Mouse (Mus musculus): ENCODE measurements around the gene Sec14l3. TPM values are rescaled to one million over a fixed set of nuclear protein-coding genes. Genes with fewer than 3 reads are reported as not detected.

Gene Sec14l3
- not detected for polyA plus RNA-seq (2015; fragmentation: Illumina TruSeq; extraction: RNeasy Lipid Tissue Mini Kit (QIAGEN cat#74804); ENCODE audit: insufficient read depth, low replicate concordance)

DNA sequence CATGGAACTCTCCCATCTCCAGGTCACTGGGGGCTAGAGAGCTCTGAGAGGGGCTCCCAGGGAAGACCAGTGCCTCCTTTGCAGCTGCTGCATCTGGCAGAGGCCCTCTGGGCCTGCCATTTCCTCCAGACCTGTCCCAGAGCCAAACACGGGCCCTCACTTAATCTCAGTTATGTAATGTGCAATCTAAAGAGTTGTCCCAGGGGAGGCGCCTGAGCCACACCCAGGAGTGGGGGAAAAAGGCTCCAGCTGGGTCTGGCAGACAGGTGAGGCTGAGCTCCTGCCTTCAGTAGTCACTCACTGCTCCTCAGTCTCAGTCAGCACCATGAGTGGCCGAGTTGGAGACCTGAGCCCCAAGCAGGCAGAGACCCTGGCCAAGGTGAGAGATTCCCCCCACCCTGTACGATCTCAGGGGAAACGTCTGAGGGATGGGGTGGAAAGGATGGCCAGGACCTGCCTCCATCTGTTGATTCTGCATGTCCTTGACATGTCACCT lies at the start of gene Sec14l3:
TSS of gene Sec14l3 (plus strand) at position 215 of the 496 bp plus-strand sequence.

GRCm38 (mm10) chr11:4031126-4031941 lies 33.3 kb upstream of the Sec14l3 start, which contains the start of gene Sec14l4:
Sec14l4 (plus strand) TSS chr11:4031462.

GRCm38 (mm10) chr11:4095171-4096053 lies 30.8 kb downstream of the Sec14l3 start, which contains the start of gene Mtfp1:
Mtfp1 (minus strand) TSS chr11:4095445.

DNA sequence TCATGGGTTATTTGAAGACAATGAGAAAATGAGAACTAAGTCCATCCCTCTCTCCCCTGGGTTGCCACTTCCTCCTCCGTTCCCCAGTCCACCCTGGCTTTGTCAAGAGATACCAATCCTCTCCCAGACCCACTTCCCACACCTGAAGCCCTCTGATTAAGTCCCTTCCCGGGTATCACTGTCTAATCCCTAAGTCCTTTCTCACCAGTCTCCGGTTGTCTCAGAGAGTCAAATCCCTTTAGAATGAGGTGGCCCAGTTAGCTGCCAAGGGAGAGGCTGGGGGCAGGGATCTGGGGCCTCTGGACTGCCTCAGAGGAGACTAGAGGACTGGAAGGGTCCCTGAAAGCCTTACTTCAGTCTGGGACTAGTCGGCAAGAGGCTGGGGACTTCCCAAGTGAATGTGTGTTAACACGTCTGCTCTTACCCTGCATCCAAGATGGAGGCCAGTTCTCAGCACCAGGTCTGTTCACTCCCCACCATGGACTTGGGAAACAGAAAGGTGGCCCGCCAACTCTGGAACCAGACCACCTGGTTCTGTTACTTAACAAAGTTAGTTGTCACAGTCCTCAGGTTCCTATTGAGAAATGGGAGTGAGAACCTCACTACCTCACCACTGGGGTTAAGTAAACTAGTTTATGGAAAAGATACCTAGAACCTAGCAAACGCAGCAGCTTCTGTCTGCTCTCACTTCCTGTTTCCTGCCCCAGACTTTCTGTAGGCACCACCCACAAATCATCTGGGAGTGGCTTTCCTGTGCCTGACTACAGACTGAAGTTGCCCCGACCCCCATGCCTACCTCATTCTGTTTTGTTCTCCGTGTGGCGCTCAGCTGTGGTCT lies 58.3 kb downstream of the Sec14l3 start, which contains the start of gene Sec14l2:
TSS of gene Sec14l2 (minus strand) at position 674 of the 838 bp plus-strand sequence.

Other genes with a start within 250 kb of the Sec14l3 start
- gene Osbp2, start 200.9 kb upstream of the Sec14l3 start, polyA plus RNA-seq (2015; fragmentation: Illumina TruSeq; extraction: RNeasy Lipid Tissue Mini Kit (QIAGEN cat#74804); ENCODE audit: insufficient read depth, low replicate concordance): not detected
- gene 4921536K21Rik, start 169.7 kb upstream of the Sec14l3 start, polyA plus RNA-seq (2015; fragmentation: Illumina TruSeq; extraction: RNeasy Lipid Tissue Mini Kit (QIAGEN cat#74804); ENCODE audit: insufficient read depth, low replicate concordance): not detected
- 0.59 TPM for gene Dusp18, start 169.6 kb upstream of the Sec14l3 start, polyA plus RNA-seq (2015; fragmentation: Illumina TruSeq; extraction: RNeasy Lipid Tissue Mini Kit (QIAGEN cat#74804); ENCODE audit: insufficient read depth, low replicate concordance)
- 0.43 TPM for gene Slc35e4, start 150.2 kb upstream of the Sec14l3 start, polyA plus RNA-seq (2015; fragmentation: Illumina TruSeq; extraction: RNeasy Lipid Tissue Mini Kit (QIAGEN cat#74804); ENCODE audit: insufficient read depth, low replicate concordance)
- gene Tcn2, start 132.7 kb upstream of the Sec14l3 start, polyA plus RNA-seq (2015; fragmentation: Illumina TruSeq; extraction: RNeasy Lipid Tissue Mini Kit (QIAGEN cat#74804); ENCODE audit: insufficient read depth, low replicate concordance): 39.0 TPM
- gene Pes1, start 100.9 kb upstream of the Sec14l3 start, polyA plus RNA-seq (2015; fragmentation: Illumina TruSeq; extraction: RNeasy Lipid Tissue Mini Kit (QIAGEN cat#74804); ENCODE audit: insufficient read depth, low replicate concordance): 99.8 TPM
- not detected for gene 4930556J24Rik, start 88.1 kb upstream of the Sec14l3 start, polyA plus RNA-seq (2015; fragmentation: Illumina TruSeq; extraction: RNeasy Lipid Tissue Mini Kit (QIAGEN cat#74804); ENCODE audit: insufficient read depth, low replicate concordance)
- not detected for gene Gal3st1, start 81.2 kb upstream of the Sec14l3 start, polyA plus RNA-seq (2015; fragmentation: Illumina TruSeq; extraction: RNeasy Lipid Tissue Mini Kit (QIAGEN cat#74804); ENCODE audit: insufficient read depth, low replicate concordance)
- not detected for gene Sec14l4, start 33.4 kb upstream of the Sec14l3 start, polyA plus RNA-seq (2015; fragmentation: Illumina TruSeq; extraction: RNeasy Lipid Tissue Mini Kit (QIAGEN cat#74804); ENCODE audit: insufficient read depth, low replicate concordance)
- 2.1 TPM for gene Mtfp1, start 30.6 kb downstream of the Sec14l3 start, polyA plus RNA-seq (2015; fragmentation: Illumina TruSeq; extraction: RNeasy Lipid Tissue Mini Kit (QIAGEN cat#74804); ENCODE audit: insufficient read depth, low replicate concordance)
- gene Sec14l2, start 58.6 kb downstream of the Sec14l3 start, polyA plus RNA-seq (2015; fragmentation: Illumina TruSeq; extraction: RNeasy Lipid Tissue Mini Kit (QIAGEN cat#74804); ENCODE audit: insufficient read depth, low replicate concordance): 1.8 TPM
- gene Rnf215, start 70.4 kb downstream of the Sec14l3 start, polyA plus RNA-seq (2015; fragmentation: Illumina TruSeq; extraction: RNeasy Lipid Tissue Mini Kit (QIAGEN cat#74804); ENCODE audit: insufficient read depth, low replicate concordance): 23.6 TPM
- gene Ccdc157, start 95.5 kb downstream of the Sec14l3 start, polyA plus RNA-seq (2015; fragmentation: Illumina TruSeq; extraction: RNeasy Lipid Tissue Mini Kit (QIAGEN cat#74804); ENCODE audit: insufficient read depth, low replicate concordance): 5.8 TPM
- 41.7 TPM for gene Sf3a1, start 95.5 kb downstream of the Sec14l3 start, polyA plus RNA-seq (2015; fragmentation: Illumina TruSeq; extraction: RNeasy Lipid Tissue Mini Kit (QIAGEN cat#74804); ENCODE audit: insufficient read depth, low replicate concordance)
- gene Tbc1d10a, start 121.9 kb downstream of the Sec14l3 start, polyA plus RNA-seq (2015; fragmentation: Illumina TruSeq; extraction: RNeasy Lipid Tissue Mini Kit (QIAGEN cat#74804); ENCODE audit: insufficient read depth, low replicate concordance): 13.5 TPM
- gene Castor1, start 153.4 kb downstream of the Sec14l3 start, polyA plus RNA-seq (2015; fragmentation: Illumina TruSeq; extraction: RNeasy Lipid Tissue Mini Kit (QIAGEN cat#74804); ENCODE audit: insufficient read depth, low replicate concordance): 2.3 TPM
- gene Osm, start 171.6 kb downstream of the Sec14l3 start, polyA plus RNA-seq (2015; fragmentation: Illumina TruSeq; extraction: RNeasy Lipid Tissue Mini Kit (QIAGEN cat#74804); ENCODE audit: insufficient read depth, low replicate concordance): 4.0 TPM
- 0.70 TPM for gene Lif, start 192.7 kb downstream of the Sec14l3 start, polyA plus RNA-seq (2015; fragmentation: Illumina TruSeq; extraction: RNeasy Lipid Tissue Mini Kit (QIAGEN cat#74804); ENCODE audit: insufficient read depth, low replicate concordance)

Measured in spleen, adult 10 weeks (tissue).